Mouse (Mus musculus) layer of hippocampus, adult 18-20 months (tissue): ENCODE measurements at regions not wholly inside any gene's neighbourhood (a gene's known extent, or its start where the extent isn't known, plus 50 kb on each side); places are given as distances from the start of the nearest gene placed in this dataset.

Source experiments
- DNase-seq, 2 experiments: peaks; one replicate each; pipeline ENCODE4 v3.0.0; 2022; ENCODE audit warnings: low spot score in 2 of 2

GRCm38 (mm10) chrX:122021749-122022148 lies 375.5 kb downstream of the Nap1l3 start:
- peak in 1 of 2 experiments; percentile 6 for DNase-seq
